Mouse (Mus musculus): ENCODE results near the gene Dner.

The Dner gene

GRCm38 (mm10) chr1:84443050-84443449, 253.0 kb downstream of the Dner start:
- no peak for DNase-seq (ENCODE audit: low spot score in 2 of 2)

GRCm38 (mm10) chr1:84441419-84441818, 254.6 kb downstream of the Dner start:
- DNase-seq (ENCODE audit: low spot score in 2 of 2) = no peak

- DNase-seq (ENCODE audit: low spot score in 2 of 2) = no peak
Measured at GRCm38 (mm10) chr1:84437565-84437964, 258.5 kb downstream of the Dner start.

GRCm38 (mm10) chr1:84436281-84436680, 259.7 kb downstream of the Dner start:
- DNase-seq (ENCODE audit: low spot score in 2 of 2) = no peak

- DNase-seq (ENCODE audit: low spot score in 2 of 2) = no peak
Measured at GRCm38 (mm10) chr1:84433291-84433980, 262.6 kb downstream of the Dner start.

GRCm38 (mm10) chr1:84432311-84432710, 263.7 kb downstream of the Dner start:
- DNase-seq (ENCODE audit: low spot score in 2 of 2) = no peak

- no peak for DNase-seq (ENCODE audit: low spot score in 2 of 2)
Measured at GRCm38 (mm10) chr1:84428331-84428730, 267.7 kb downstream of the Dner start.

GRCm38 (mm10) chr1:84427757-84428156, 268.3 kb downstream of the Dner start:
- no peak for DNase-seq (ENCODE audit: low spot score in 2 of 2)

GRCm38 (mm10) chr1:84426679-84427078, 269.3 kb downstream of the Dner start:
- DNase-seq (ENCODE audit: low spot score in 2 of 2) = no peak

- DNase-seq (ENCODE audit: low spot score in 2 of 2) = no peak
Measured at GRCm38 (mm10) chr1:84422881-84423280, 273.1 kb downstream of the Dner start.

GRCm38 (mm10) chr1:84421845-84422244, 274.2 kb downstream of the Dner start:
- DNase-seq (ENCODE audit: low spot score in 2 of 2) = no peak

- no peak for DNase-seq (ENCODE audit: low spot score in 2 of 2)
Measured at GRCm38 (mm10) chr1:84419416-84419815, 276.6 kb downstream of the Dner start.

GRCm38 (mm10) chr1:84418511-84418910, 277.5 kb downstream of the Dner start:
- no peak for DNase-seq (ENCODE audit: low spot score in 2 of 2)

- no peak for DNase-seq (ENCODE audit: low spot score in 2 of 2)
Measured at GRCm38 (mm10) chr1:84417761-84418238, 278.2 kb downstream of the Dner start.

- no peak for DNase-seq (ENCODE audit: low spot score in 2 of 2)
Measured at GRCm38 (mm10) chr1:84417276-84417675, 278.7 kb downstream of the Dner start.

GRCm38 (mm10) chr1:84414464-84414863, 281.6 kb downstream of the Dner start:
- no peak for DNase-seq (ENCODE audit: low spot score in 2 of 2)

- no peak for DNase-seq (ENCODE audit: low spot score in 2 of 2)
Measured at GRCm38 (mm10) chr1:84409514-84409913, 286.5 kb downstream of the Dner start.

GRCm38 (mm10) chr1:84408873-84409272, 287.1 kb downstream of the Dner start:
- DNase-seq (ENCODE audit: low spot score in 2 of 2) = no peak

- peak; percentile 4 to 27 for DNase-seq (ENCODE audit: low spot score in 2 of 2)
Measured at GRCm38 (mm10) chr1:84406891-84407290, 289.1 kb downstream of the Dner start.

GRCm38 (mm10) chr1:84405551-84406290, 290.3 kb downstream of the Dner start:
- DNase-seq (ENCODE audit: low spot score in 2 of 2) = no peak

GRCm38 (mm10) chr1:84404880-84405279, 291.1 kb downstream of the Dner start:
- no peak for DNase-seq (ENCODE audit: low spot score in 2 of 2)

GRCm38 (mm10) chr1:84402154-84402553, 293.9 kb downstream of the Dner start:
- no peak for DNase-seq (ENCODE audit: low spot score in 2 of 2)

GRCm38 (mm10) chr1:84399671-84400070, 296.4 kb downstream of the Dner start:
- DNase-seq (ENCODE audit: low spot score in 2 of 2) = no peak
